Mouse (Mus musculus) bone marrow, adult 2 months (tissue): Measurements from ENCODE around the gene Scube3. TPM values are rescaled to one million over a fixed set of nuclear protein-coding genes. Genes with fewer than 3 reads are reported as not detected.
"Not testable (repeated sequence)": the region's sequence is repeated elsewhere in the genome, so short reads cannot be mapped to it uniquely, and the experiment has no call there.

Source experiments
- H3K27ac ChIP-seq: fragments of 200-500 bp; 2 replicates; pipeline ENCODE4 v1.5.1; 2012; ENCODE audit warnings: low read depth, mild to moderate bottlenecking, control low read depth, inconsistent platforms, low read length; ENCODE audit not compliant: control insufficient read depth, poor library complexity, insufficient read depth
- H3K4me1 ChIP-seq: fragments of 200-500 bp; 2 replicates; pipeline ENCODE4 v1.6.1; 2011; ENCODE audit warnings: low read length; ENCODE audit not compliant: control insufficient read depth, insufficient read depth
- H3K4me3 ChIP-seq: fragments of 200-500 bp; replicated peaks from 2 replicates; pipeline ENCODE3; 2011; ENCODE audit warnings: mild to moderate bottlenecking, low read depth, low read length, control low read depth; ENCODE audit not compliant: control insufficient read depth
- CTCF ChIP-seq: fragments of 200-500 bp; IDR thresholded peaks from 2 replicates; pipeline ENCODE4 v1.5.1; 2011; ENCODE audit warnings: low read length, control low read depth; ENCODE audit not compliant: control insufficient read depth, insufficient read depth
- POLR2A ChIP-seq: fragments of 200-500 bp; IDR thresholded peaks from 2 replicates; pipeline ENCODE4 v1.6.1; 2011; ENCODE audit warnings: low read depth, mild to moderate bottlenecking, control low read depth, low read length, borderline replicate concordance; ENCODE audit not compliant: control insufficient read depth
- WGBS: fragments of 180-500 bp; shearing (Covaris S2); methylation state at CpG from one replicate; pipeline ENCODE4 v1.1.7; 2018; 5-methylcytosine and 5-hydroxymethylcytosine counted together
- polyA plus RNA-seq: library from polyadenylated mRNA; stranded (reverse); fragments of >200 nt; gene quantifications from 2 replicates; pipeline ENCODE4 v1.2.4, GENCODE M21; 2011; ENCODE audit warnings: low replicate concordance; ENCODE audit not compliant: missing spikeins, insufficient read depth, insufficient read length

Scube3 gene
- polyA plus RNA-seq, 1 experiment, result 0.57 TPM

DNA sequence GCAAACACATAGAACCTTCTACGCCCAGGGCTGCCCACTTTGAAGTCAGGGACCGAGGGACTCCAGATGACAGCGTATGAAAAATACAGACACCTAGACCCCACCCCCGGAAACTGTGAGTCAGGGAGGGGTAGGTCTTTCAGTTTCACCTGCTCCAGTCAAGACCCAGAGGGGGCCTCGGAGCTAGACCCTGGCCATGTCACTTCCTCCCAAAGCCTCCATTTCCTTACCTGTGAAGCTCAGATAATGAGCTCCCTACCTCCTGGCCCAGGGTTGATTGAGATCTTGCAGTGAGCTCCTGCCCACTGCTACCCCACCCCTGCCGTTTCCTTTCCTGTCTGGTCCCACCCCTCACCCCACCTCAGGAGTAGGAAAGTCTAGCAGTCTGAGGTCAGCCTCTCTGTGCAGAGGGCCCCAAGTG lies 70.0 kb downstream of the Scube3 start:
- no peak overlapping the region for H3K4me3 ChIP-seq
- peak overlapping the region; percentile 1; the same call in 1 of the 2 replicates for H3K27ac ChIP-seq
- WGBS, result 8% methylated on average over 6 of the region's 6 CpGs
- no peak for TF ChIP-seq CTCF
- no peak for TF ChIP-seq POLR2A
- peaks cover 6% of the 10 kb centered on the region for H3K4me1 ChIP-seq

DNA sequence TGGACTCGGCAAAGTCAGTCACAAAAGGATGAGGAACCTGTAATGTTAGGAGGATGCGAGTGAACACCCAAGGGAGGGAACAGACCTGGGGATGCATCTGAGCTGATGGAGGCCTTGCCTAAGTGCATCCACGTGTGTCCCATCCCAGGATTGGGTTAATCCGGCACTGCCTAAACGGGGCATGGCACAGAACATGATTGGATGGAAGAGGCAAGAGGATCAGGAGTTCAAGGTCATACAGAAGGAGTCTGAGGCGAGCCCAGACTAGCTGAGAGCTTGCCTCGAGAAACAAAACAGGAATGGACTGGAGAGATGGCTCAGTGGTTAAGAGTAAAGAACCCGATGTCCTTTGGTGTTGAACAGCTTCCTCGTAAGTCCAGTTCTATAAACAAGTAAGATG lies 70.5 kb downstream of the Scube3 start:
- Histone ChIP-seq H3K4me1 (peaks cover 8% of the 10 kb centered on the region), H3K27ac (peak overlapping the region; percentile 1; the same call in 1 of the 2 replicates), H3K4me3 (no peak overlapping the region)
- TF ChIP-seq CTCF (no peak), POLR2A (no peak)
- WGBS, result 47% methylated on average over 9 of the region's 9 CpGs

DNA sequence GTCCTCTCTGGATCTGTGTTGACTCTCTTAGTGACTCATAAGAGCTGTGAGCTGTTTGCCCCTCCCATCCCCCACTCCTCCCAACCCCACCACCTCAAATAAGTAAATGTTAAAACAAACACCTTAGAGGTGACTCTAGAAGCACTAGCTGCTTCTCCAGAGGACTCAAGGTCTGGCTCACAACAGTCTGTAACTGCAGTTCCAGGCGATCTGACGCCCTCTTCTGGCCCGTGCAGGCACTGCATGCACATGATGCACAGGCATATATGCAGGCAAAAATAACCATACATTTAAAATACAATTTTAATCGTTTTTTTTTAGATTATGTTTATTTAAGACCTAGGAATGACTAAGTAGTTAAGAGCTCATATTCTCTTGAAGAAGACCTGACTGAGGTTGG lies 71.3 kb downstream of the Scube3 start:
- WGBS, result 41% methylated on average over 4 of the region's 4 CpGs
- TF ChIP-seq CTCF, result peak; percentile 69
- no peak for TF ChIP-seq POLR2A
- Histone ChIP-seq H3K4me3 (no peak overlapping the region), H3K4me1 (peaks cover 9% of the 10 kb centered on the region), H3K27ac (no peak overlapping the region)

DNA sequence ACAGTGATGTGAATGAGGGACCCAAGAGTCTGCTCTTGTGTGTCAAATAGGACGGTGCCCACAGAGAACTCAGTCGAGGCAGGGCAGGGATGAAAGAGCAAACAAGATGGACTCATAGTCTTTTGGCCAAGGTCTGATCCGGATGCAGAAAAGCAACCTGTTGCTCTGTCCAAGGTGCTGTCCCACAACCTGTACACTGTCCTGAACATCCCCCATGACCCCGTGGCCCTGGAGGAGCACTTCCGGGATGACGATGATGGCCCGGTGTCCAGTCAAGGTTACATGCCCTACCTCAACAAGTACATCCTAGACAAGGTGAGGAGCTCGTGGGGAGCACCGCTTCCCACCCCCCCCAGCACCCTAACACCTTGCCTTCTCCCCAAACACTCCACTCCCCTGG lies 74.8 kb downstream of the Scube3 start:
- Histone ChIP-seq H3K4me3 (no peak overlapping the region), H3K27ac (no peak overlapping the region; the same call in 1 of the 2 replicates), H3K4me1 (peaks cover 2% of the 10 kb centered on the region)
- TF ChIP-seq CTCF (no peak), POLR2A (no peak)
- 71% methylated on average over 9 of the region's 9 CpGs for WGBS

DNA sequence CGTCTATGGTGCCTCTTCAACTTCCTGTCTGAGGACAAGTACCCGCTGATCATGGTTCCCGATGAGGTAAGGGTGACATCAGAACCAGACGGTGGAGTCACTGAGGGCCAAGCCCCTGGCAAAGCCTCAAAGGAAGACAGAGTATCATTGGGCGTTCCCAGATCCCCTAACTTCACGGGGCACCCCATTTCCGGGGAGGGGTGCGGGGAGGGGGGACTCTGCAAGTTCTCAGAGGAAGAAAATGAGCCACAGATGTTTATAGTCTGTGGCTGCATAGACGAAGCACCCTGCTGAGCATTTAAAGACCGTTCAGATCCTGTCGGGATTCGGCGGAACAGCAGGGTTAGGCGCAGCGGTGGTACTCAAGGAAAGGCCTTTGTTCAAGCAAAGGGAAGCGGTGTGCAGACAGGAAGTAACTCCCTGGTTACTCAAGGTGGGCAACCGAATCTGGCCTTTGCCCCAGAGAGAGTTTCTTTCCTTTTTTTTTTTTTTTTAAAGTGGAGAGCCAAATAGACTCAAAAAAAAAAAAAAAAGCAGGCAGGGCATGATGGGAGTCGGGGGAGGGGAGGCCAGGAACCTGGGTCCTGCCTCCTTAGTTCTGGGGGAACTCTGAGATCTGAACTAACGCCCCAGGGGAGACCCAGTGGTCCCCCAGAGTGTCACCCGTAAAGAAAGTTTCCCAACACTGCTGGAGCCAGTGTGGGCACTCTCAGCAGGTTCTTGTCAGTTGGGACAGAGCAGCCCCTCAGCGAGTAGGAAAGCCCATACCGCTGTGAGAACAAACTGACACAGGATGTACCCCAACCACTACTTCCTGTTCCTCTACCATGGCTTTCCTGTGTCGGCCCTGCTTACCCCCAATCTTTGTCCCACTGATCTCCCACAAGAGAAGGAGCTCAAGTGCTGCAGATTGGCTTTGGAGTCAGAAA lies 76.0 kb downstream of the Scube3 start:
- Histone ChIP-seq H3K4me3 (peak overlapping the region; percentile 8), H3K4me1 (peaks cover 2% of the 10 kb centered on the region; the same call in 1 of the 2 replicates), H3K27ac (peak overlapping the region; percentile 86)
- WGBS, result 2% methylated on average over 23 of the region's 23 CpGs
- TF ChIP-seq CTCF, result no peak
- TF ChIP-seq POLR2A, result no peak

DNA sequence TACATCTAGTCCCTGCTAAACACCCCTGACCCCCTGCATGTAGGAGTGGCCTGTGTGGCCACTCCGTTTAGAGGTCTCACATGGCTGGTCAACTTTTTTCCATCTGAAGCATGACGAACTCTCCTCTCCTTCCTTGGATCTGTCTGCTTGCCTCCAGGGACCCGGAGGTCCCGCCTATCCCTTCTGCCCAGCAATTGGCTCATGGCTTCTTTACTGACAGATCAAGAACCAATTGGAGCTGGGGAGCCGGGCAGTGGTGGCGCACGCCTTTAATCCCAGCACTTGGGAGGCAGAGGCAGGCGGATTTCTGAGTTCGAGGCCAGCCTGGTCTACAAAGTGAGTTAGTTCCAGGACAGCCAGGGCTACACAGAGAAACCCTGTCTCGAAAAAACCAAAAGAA lies 80.5 kb downstream of the Scube3 start:
- 84% methylated on average over 10 of the region's 10 CpGs for WGBS

DNA sequence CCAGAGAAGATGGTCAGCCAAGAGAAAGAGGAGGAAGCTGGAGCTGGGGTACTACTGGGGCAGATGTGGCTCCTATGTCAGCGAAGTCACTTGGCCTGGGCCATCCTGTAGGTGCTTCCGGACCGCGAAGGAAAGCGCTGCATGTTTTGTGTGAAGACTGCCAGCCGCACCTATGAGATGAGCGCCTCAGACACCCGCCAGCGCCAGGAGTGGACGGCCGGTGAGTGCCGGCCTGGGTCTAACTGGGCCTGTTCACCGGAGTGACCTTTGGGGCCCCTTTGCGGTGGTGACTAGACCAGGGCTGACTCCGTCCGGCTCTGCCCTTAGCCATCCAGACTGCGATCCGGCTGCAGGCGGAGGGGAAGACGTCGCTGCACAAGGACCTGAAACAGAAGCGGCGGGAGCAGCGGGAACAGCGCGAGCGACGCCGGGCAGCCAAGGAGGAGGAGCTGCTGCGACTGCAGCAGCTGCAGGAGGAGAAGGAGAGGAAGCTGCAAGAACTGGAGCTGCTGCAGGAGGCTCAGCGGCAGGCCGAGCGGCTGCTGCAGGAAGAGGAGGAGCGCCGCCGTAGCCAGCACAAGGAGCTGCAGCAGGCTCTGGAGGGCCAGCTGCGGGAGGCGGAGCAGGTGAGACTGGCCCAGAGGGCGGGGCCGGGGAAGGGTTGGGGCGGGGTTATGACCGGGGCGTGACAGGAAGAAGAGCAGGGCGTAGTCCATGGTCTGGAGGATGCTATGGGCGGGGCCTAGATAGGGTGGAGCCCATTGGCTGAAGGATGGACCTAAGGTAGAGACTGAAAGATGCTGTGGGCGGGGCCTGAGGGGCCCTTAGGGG lies 81.8 kb downstream of the Scube3 start:
- H3K27ac ChIP-seq, result peak overlapping the region; percentile 63

More for the DNA sequence above, 80.5 kb downstream of the Scube3 start:
- not testable (repeated sequence) for H3K4me1 ChIP-seq, H3K27ac ChIP-seq, H3K4me3 ChIP-seq

More for the DNA sequence above, 81.8 kb downstream of the Scube3 start:
- H3K4me1 ChIP-seq, result no peaks in the 10 kb centered on the region; the same call in 1 of the 2 replicates
- peak overlapping the region; percentile 38 for H3K4me3 ChIP-seq
- 5% methylated on average over 46 of the region's 46 CpGs for WGBS
- TF ChIP-seq CTCF (no peak), POLR2A (peak; percentile 62; the same call in 1 of the 2 replicates)

Other genes with a start within 250 kb of the Scube3 start
- 9.1 and 28.9 TPM in 2 replicates for gene Anks1, start 232.8 kb upstream of the Scube3 start, polyA plus RNA-seq
- 20.2 and 30.6 TPM in 2 replicates for gene Taf11, start 232.3 kb upstream of the Scube3 start, polyA plus RNA-seq
- gene Tcp11, start 61.5 kb upstream of the Scube3 start, polyA plus RNA-seq, result 0.83 and 1.9 TPM in 2 replicates
- gene Zfp523, start 35.0 kb downstream of the Scube3 start, polyA plus RNA-seq, result 4.3 and 11.8 TPM in 2 replicates
- gene Def6, start 65.6 kb downstream of the Scube3 start, polyA plus RNA-seq, result 41.3 and 45.4 TPM in 2 replicates
- 4.4 and 13.2 TPM in 2 replicates for gene Ppard, start 90.6 kb downstream of the Scube3 start, polyA plus RNA-seq
- gene Fance, start 171.4 kb downstream of the Scube3 start, polyA plus RNA-seq, result 24.9 and 40.5 TPM in 2 replicates
- 776 and 1,141 TPM in 2 replicates for gene Rpl10a, start 186.3 kb downstream of the Scube3 start, polyA plus RNA-seq
- 1.1 and 2.8 TPM in 2 replicates for gene Tead3, start 208.7 kb downstream of the Scube3 start, polyA plus RNA-seq
- 1.9 and 7.8 TPM in 2 replicates for gene Tulp1, start 223.1 kb downstream of the Scube3 start, polyA plus RNA-seq